Mouse (Mus musculus) hindbrain, embryonic 12.5 days (tissue): ENCODE results near the gene Slc38a7. TPM values are rescaled to one million over a fixed set of nuclear protein-coding genes. Genes with fewer than 3 reads are reported as not detected.

Experiments used
- ATAC-seq: fragments of 200-750 bp; cut with Nextera tagmentation; 2 replicates; pipeline ENCODE4 v1.8.0; 2017; ENCODE audit warnings: moderate TSS enrichment; ENCODE audit not compliant: low FRiP score
- H3K27ac ChIP-seq: fragments of 300-500 bp; sonication (generic); 2 replicates; pipeline ENCODE4 v1.5.1; 2016; ENCODE audit warnings: mild to moderate bottlenecking
- H3K27me3 ChIP-seq: fragments of 300-500 bp; sonication (generic); 2 replicates; pipeline ENCODE4 v1.6.1; 2016; ENCODE audit warnings: mild to moderate bottlenecking
- H3K36me3 ChIP-seq: fragments of 300-500 bp; sonication (generic); 2 replicates; pipeline ENCODE4 v1.6.1; 2016; ENCODE audit warnings: mild to moderate bottlenecking
- H3K4me1 ChIP-seq: fragments of 300-500 bp; sonication (generic); 2 replicates; pipeline ENCODE4 v1.6.1; 2016
- H3K4me2 ChIP-seq: fragments of 300-500 bp; sonication (generic); replicated peaks from 2 replicates; pipeline ENCODE4 v1.6.1; 2016; ENCODE audit warnings: mild to moderate bottlenecking
- H3K4me3 ChIP-seq: fragments of 300-500 bp; sonication (generic); 2 replicates; pipeline ENCODE4 v1.5.1; 2016; ENCODE audit warnings: mild to moderate bottlenecking
- H3K9ac ChIP-seq: fragments of 300-500 bp; sonication (generic); 2 replicates; pipeline ENCODE4 v1.6.1; 2016; ENCODE audit warnings: mild to moderate bottlenecking, moderate library complexity
- H3K9me3 ChIP-seq: fragments of 300-500 bp; sonication (generic); replicated peaks from 2 replicates; pipeline ENCODE4 v1.6.1; 2016; ENCODE audit warnings: mild to moderate bottlenecking
- WGBS: fragments of 180-500 bp; shearing (Covaris S2); methylation state at CpG from one replicate; pipeline ENCODE4 v1.1.7; 2016; 5-methylcytosine and 5-hydroxymethylcytosine counted together
- polyA plus RNA-seq: library from polyadenylated mRNA; unstranded; fragments of >200 nt; fragmentation: Nextera tagmentation; extraction: Ambion mirVana; gene quantifications from 2 replicates; pipeline ENCODE4 v1.2.1, GENCODE M21; 2016

Slc38a7 gene
- polyA plus RNA-seq: 20.0 and 20.2 TPM in 2 replicates

- no peak within 1 kb of the TSS for H3K27ac ChIP-seq
Observed at GRCm38 (mm10) chr8:95853102-95853843, at the start of gene Slc38a7. Gene Slc38a7, minus strand, starts transcription at chr8:95853539.

GRCm38 (mm10) chr8:95901864-95902263 is 48.5 kb upstream of the Slc38a7 start:
- no peaks in the 10 kb centered on the region for H3K27me3 ChIP-seq
- no peak overlapping the region for H3K4me3 ChIP-seq
- H3K4me1 ChIP-seq: peaks cover 9% of the 10 kb centered on the region; the same call in 1 of the 2 replicates
- no peak overlapping the region for H3K9ac ChIP-seq
- no peaks in the 10 kb centered on the region for H3K36me3 ChIP-seq
- H3K9me3 ChIP-seq: no peaks in the 10 kb centered on the region
- no peak overlapping the region for H3K4me2 ChIP-seq
- ATAC-seq: no peak
- H3K27ac ChIP-seq: no peak overlapping the region
- 23% methylated on average over 7 of the region's 7 CpGs for WGBS

More at GRCm38 (mm10) chr8:95853102-95853843, at the start of gene Slc38a7:
- WGBS: 14% methylated on average over 22 of the region's 22 CpGs
- H3K9me3 ChIP-seq: no peaks in the 10 kb centered on the region
- peaks cover 10% of the 10 kb centered on the region for H3K4me1 ChIP-seq
- peak within 1 kb of the TSS; percentile 75 for H3K4me2 ChIP-seq
- H3K9ac ChIP-seq: peak within 1 kb of the TSS; percentile 73
- H3K27me3 ChIP-seq: no peaks in the 10 kb centered on the region
- peak within 1 kb of the TSS; percentile 72 for H3K4me3 ChIP-seq
- peak; percentile 95 for ATAC-seq
- peaks cover 4% of the 10 kb centered on the region; the same call in 1 of the 2 replicates for H3K36me3 ChIP-seq

DNA sequence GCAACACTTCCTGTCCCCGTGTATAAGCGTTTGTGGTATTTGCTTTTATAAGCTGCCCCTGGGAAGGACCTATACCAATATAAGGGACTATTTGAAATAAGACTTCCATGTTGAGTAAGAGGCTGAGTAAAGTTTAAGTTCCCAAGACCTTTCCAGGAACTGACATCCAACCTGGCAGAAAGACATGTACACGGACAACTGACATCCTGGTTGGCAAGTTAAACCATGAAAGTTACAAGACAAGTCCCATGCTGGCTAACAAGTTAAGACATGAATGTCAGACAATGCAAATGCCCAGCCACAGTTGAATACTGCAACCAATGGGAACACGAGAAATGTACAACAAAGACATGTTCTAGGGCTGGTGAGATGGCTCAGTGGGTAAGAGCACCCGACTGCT is 40.4 kb upstream of the Slc38a7 start:
- no peak overlapping the region for H3K4me2 ChIP-seq
- H3K9me3 ChIP-seq: no peaks in the 10 kb centered on the region
- H3K4me1 ChIP-seq: no peaks in the 10 kb centered on the region
- H3K9ac ChIP-seq: no peak overlapping the region
- H3K4me3 ChIP-seq: no peak overlapping the region
- H3K27me3 ChIP-seq: no peaks in the 10 kb centered on the region
- H3K27ac ChIP-seq: no peak overlapping the region
- no peak for ATAC-seq
- no peaks in the 10 kb centered on the region for H3K36me3 ChIP-seq
- 86% methylated on average over 5 of the region's 5 CpGs for WGBS

- peak; percentile 92 for ATAC-seq
- Histone ChIP-seq H3K36me3 (no peaks in the 10 kb centered on the region), H3K4me3 (peak within 1 kb of the TSS; percentile 90), H3K4me1 (peaks cover 15% of the 10 kb centered on the region), H3K9ac (peak within 1 kb of the TSS; percentile 80), H3K27me3 (no peaks in the 10 kb centered on the region), H3K4me2 (peak within 1 kb of the TSS; percentile 63), H3K27ac (peak within 1 kb of the TSS; percentile 88), H3K9me3 (no peaks in the 10 kb centered on the region)
- WGBS: 8% methylated on average over 31 of the region's 31 CpGs
Observed at GRCm38 (mm10) chr8:95888285-95889136, 35.2 kb upstream of the Slc38a7 start, which contains the start of gene Got2. Gene Got2, minus strand, starts transcription at chr8:95888547.

DNA sequence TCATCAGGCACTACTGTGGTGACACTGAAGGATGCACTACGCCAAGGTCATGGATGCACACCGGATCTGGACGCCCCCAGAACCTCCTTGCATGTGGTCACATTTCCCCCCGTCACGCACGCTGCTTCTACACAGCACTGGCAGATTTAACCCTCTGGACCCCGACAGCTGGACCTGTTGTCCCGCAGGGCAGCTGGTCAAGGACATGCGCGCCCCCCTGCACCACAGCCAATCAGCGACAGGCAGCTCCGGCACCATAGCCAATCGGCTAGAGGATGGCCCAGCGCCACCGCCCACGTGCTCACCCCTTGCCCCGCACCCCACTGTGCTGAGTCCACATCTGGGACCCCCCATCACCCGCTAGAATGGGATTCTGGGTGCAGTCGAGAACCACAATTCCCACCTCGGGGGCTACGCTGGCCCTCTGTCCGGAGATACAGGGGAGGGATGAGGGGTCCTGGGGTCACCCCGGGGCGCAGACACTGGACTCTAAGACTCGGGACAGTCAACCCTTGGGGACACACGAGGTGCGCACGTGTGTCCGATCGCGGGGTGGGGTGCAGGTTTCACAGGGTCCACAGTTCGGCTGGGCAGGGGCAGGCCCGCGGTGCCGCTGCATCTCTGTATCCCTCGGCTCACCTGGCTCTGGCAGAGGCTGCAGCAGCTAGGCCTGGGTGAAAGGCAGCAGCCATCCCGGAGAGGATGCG is 34.4 kb upstream of the Slc38a7 start:
- H3K4me1 ChIP-seq: peaks cover 15% of the 10 kb centered on the region
- ATAC-seq: peak; percentile 96
- H3K27me3 ChIP-seq: no peaks in the 10 kb centered on the region
- under 1% methylated on average over 38 of the region's 38 CpGs for WGBS
- no peaks in the 10 kb centered on the region for H3K36me3 ChIP-seq
- no peaks in the 10 kb centered on the region for H3K9me3 ChIP-seq
- H3K4me2 ChIP-seq: peak overlapping the region; percentile 63
- H3K27ac ChIP-seq: peak overlapping the region; percentile 88
- peak overlapping the region; percentile 90 for H3K4me3 ChIP-seq
- H3K9ac ChIP-seq: peak overlapping the region; percentile 80

- Histone ChIP-seq H3K9me3 (no peaks in the 10 kb centered on the region), H3K27ac (peak overlapping the region; percentile 88; the same call in 1 of the 2 replicates), H3K4me3 (peak overlapping the region; percentile 90), H3K4me1 (peaks cover 15% of the 10 kb centered on the region), H3K9ac (peak overlapping the region; percentile 80), H3K27me3 (no peaks in the 10 kb centered on the region), H3K4me2 (peak overlapping the region; percentile 63), H3K36me3 (no peaks in the 10 kb centered on the region)
- ATAC-seq: 0 out of 2 replicates have a peak, but pooled peaks have one; percentile 1
- WGBS: 74% methylated on average over 17 of the region's 17 CpGs
Observed at GRCm38 (mm10) chr8:95886647-95887577, 33.6 kb upstream of the Slc38a7 start.

DNA sequence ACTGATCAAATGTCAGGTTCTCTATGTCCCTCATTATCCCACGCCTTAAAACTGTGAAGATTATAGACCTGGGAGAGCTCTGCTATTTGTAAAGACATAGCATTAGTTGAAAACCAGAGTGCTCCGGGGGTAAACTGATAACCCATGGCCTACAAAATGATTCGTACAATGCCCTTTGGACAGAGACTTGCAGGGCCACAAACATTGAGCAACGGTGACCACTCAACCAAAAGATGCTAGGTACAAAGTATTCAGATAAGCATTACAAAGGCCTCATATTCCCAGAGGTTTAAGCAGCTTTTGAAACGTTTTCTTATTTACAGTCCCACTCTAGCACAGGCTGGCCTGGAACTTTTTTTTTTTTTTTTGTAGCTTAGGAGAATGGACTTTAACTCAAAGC is 32.6 kb upstream of the Slc38a7 start:
- Histone ChIP-seq H3K4me3 (no peak overlapping the region), H3K36me3 (no peaks in the 10 kb centered on the region), H3K9ac (no peak overlapping the region), H3K4me2 (no peak overlapping the region), H3K9me3 (no peaks in the 10 kb centered on the region), H3K27ac (no peak overlapping the region), H3K27me3 (no peaks in the 10 kb centered on the region), H3K4me1 (peaks cover 15% of the 10 kb centered on the region)
- WGBS: 84% methylated on average over 5 of the region's 5 CpGs
- no peak for ATAC-seq

- H3K27me3 ChIP-seq: no peaks in the 10 kb centered on the region
- H3K9me3 ChIP-seq: no peaks in the 10 kb centered on the region
- no peak overlapping the region for H3K4me2 ChIP-seq
- no peak overlapping the region for H3K27ac ChIP-seq
- H3K4me3 ChIP-seq: no peak overlapping the region
- H3K4me1 ChIP-seq: peaks cover 15% of the 10 kb centered on the region
- 76% methylated on average over 5 of the region's 5 CpGs for WGBS
- no peaks in the 10 kb centered on the region for H3K36me3 ChIP-seq
- H3K9ac ChIP-seq: no peak overlapping the region
- ATAC-seq: no peak
Observed at GRCm38 (mm10) chr8:95885271-95885841, 32.0 kb upstream of the Slc38a7 start.

- Histone ChIP-seq H3K9me3 (no peaks in the 10 kb centered on the region), H3K4me2 (no peak overlapping the region), H3K4me1 (peaks cover 15% of the 10 kb centered on the region), H3K27me3 (no peaks in the 10 kb centered on the region), H3K4me3 (no peak overlapping the region), H3K27ac (no peak overlapping the region), H3K9ac (no peak overlapping the region), H3K36me3 (no peaks in the 10 kb centered on the region)
- 74% methylated on average over 12 of the region's 12 CpGs for WGBS
- no peak for ATAC-seq
Observed at GRCm38 (mm10) chr8:95884491-95884890, 31.2 kb upstream of the Slc38a7 start.

DNA sequence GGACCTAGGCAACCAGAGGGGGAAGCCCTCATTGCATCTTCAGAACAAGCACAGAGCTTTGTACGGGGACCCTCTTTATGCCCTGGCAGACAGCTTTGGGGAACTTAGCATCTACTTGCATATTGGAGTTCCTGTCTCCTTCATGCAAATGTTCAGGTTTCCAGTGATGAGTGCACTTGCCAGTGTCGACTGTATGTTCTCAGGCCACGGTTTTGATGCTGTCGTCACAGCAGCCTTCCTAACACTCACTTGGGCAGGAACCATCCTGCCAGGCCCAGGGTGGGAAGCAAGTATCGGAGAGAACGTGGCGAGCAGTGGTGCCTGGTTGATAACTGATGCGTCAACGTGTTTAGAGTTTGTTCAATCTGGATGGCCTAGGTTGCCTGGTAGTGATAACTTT is 28.9 kb upstream of the Slc38a7 start:
- peaks cover 4% of the 10 kb centered on the region for H3K36me3 ChIP-seq
- H3K9ac ChIP-seq: no peak overlapping the region
- H3K27me3 ChIP-seq: no peaks in the 10 kb centered on the region
- peaks cover 27% of the 10 kb centered on the region for H3K4me1 ChIP-seq
- 93% methylated on average over 9 of the region's 9 CpGs for WGBS
- H3K9me3 ChIP-seq: no peaks in the 10 kb centered on the region
- ATAC-seq: no peak
- no peak overlapping the region for H3K27ac ChIP-seq
- H3K4me2 ChIP-seq: no peak overlapping the region
- H3K4me3 ChIP-seq: no peak overlapping the region

- Histone ChIP-seq H3K4me2 (no peak overlapping the region), H3K27ac (no peak overlapping the region), H3K4me1 (peaks cover 21% of the 10 kb centered on the region), H3K36me3 (peaks cover 10% of the 10 kb centered on the region), H3K27me3 (no peaks in the 10 kb centered on the region), H3K9ac (no peak overlapping the region), H3K9me3 (no peaks in the 10 kb centered on the region), H3K4me3 (no peak overlapping the region)
- 89% methylated on average over 3 of the region's 3 CpGs for WGBS
- no peak for ATAC-seq
Observed at GRCm38 (mm10) chr8:95881576-95881975, 28.2 kb upstream of the Slc38a7 start.
